Mouse (Mus musculus) mature B cell (primary cell): ENCODE measurements around the gene Misp.

Source experiments
- in situ Hi-C: fragments of 300-500 bp; cut with MboI; formaldehyde crosslinking; loops from 2 replicates; pipeline ENCODE4 v1.14.3; 2019

Misp gene

DNA sequence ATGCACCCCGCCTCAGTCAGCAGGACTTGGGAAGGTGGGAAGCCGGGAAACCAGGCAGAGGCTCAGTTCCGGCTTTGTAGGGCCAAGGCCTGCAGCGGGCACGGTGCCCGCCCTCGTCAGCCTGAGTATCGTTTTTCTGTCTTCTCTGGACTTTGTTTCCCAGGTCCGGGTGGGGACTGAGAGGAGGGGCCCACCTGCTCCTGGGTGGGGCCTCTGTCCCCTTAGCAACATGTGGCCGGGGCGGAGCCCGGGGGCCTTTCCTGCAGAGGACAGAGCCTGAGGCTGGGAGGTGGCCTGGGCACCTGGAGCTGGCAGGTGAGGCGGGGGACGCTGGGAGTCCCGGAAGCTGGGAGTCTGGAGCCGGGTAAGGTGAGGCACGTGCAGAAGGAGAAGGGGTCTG lies 1.6 kb downstream of the Misp start:
- in situ Hi-C loops: no loop called here

- in situ Hi-C loops: no loop called here
Measured at GRCm38 (mm10) chr10:79823011-79823410, 2.2 kb downstream of the Misp start.

DNA sequence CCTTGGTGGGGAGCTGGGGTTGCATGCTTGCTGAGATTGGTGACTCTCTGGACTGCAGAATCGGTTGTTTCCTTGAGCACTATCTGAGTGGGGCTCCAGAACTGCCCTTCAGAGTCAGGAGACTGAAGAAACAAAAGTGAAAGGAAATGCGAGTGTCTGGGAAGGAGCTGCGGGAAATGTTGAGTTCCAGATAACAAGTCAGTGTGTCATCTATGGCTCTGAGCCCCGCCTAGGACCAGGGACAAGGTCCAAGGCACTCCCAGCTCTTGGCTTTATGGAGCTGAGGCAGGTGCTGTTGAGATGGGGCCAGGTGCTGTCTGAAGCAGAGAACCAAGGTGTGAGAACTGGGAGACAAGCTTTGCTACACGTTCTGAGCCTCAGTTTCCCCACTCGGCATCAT lies 3.6 kb downstream of the Misp start:
- in situ Hi-C loops: no loop called here

GRCm38 (mm10) chr10:79831583-79831982 lies 10.8 kb downstream of the Misp start:
- in situ Hi-C loops: loop anchor here (10.0 kb wide), 2 partner anchors 93 to 123 kb away; partner anchors contain the start of genes Arid3a and R3hdm4

GRCm38 (mm10) chr10:79832026-79832785 lies 11.4 kb downstream of the Misp start:
- in situ Hi-C loops: loop anchor here (10.0 kb wide), 2 partner anchors 93 to 123 kb away; partner anchors contain the start of genes Arid3a and R3hdm4

GRCm38 (mm10) chr10:79832786-79833181 lies 12.0 kb downstream of the Misp start:
- in situ Hi-C loops: loop anchor here (10.0 kb wide), 2 partner anchors 92 to 122 kb away; partner anchors contain the start of genes Arid3a and R3hdm4

- in situ Hi-C loops: loop anchor here (10.0 kb wide), 2 partner anchors 90 to 120 kb away; partner anchors contain the start of genes Arid3a and R3hdm4
Measured at GRCm38 (mm10) chr10:79834769-79835398, 14.1 kb downstream of the Misp start.

GRCm38 (mm10) chr10:79836918-79837317 lies 16.1 kb downstream of the Misp start:
- in situ Hi-C loops: loop anchor here (10.0 kb wide), 2 partner anchors 88 to 118 kb away; partner anchors contain the start of genes Arid3a and R3hdm4

DNA sequence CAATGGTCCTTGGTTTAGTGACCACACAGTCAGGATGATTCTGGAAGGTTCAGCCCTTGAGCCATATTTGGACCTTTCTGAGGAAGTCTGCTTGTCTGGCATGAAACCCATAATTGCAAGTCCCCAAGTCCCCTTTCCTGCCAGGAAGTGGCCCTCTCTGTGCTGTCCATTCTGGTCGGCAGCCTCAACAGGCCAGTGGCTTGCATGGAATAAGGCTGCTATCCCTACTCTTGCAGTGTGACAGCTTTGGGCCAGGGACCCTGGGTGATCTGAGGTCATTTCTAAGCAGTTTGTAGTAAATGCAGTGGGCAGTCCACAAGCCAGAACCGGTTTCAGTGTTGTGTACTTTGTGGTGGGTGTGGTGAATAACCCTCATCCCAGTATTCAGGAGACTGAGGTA lies 17.4 kb downstream of the Misp start:
- in situ Hi-C loops: loop anchor here (10.0 kb wide), 2 partner anchors 87 to 117 kb away; partner anchors contain the start of genes Arid3a and R3hdm4

DNA sequence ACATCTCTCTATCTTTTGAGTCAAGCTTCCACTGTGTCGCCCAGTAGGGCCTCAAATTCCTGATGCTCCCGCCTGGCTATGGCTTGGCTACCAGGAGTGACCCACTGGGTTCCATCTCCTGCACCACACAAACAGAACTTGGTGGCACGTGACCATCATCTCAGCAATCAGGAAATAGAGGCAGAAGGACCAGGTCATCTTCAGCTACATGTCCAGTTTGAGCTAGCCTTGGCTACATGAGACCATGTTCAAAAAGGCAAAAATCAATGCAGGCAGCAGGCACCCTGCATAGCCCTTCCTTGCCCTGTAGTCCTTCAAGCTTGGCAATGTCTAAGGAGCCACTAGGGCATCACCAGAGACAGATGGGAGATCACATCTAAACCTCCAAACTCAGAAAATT lies 19.3 kb downstream of the Misp start:
- in situ Hi-C loops: no loop called here

DNA sequence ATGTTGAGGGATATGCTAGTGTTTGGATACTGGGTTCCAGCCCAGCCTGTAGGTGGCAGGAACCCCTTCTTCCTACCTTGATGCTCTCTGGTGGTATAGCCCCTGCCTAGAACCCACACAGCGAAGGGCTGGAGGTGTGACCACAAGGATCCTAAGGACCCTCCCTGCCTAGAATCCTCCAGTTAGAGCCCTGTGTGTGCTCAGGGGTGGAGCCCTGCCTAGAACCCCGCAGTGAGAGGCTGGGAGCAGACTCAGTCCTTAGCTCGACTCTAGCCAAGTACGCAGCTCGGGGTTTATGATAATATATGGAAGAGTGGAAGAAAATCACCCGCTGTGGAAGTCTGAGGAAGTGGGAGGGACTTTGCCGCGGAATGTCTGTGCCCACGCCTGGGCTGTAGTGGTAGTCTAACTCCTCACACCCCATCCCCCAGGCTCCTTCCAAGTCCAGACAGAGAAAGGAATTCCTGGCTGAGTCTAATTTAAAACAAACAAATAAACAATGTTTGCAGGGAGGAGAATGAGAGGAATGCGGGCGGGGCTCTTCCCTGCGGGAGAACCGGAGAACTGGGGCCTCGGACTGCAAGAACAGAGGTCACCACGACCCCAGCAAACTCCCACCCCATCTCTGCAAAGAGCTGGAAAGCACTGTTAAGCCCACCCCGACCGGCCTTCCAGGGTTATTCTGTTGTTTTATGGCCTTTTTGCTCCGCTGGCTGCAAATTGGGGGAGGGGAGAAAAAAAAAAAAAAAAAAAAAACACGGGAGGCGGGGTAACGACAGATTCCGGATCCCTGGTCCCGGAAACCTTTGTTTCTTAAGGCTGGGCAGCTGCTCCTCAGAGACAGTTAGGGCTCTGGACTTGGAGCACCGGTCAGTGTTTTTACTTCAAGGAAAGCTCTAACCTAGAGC lies 20.1 kb downstream of the Misp start:
- in situ Hi-C loops: no loop called here

DNA sequence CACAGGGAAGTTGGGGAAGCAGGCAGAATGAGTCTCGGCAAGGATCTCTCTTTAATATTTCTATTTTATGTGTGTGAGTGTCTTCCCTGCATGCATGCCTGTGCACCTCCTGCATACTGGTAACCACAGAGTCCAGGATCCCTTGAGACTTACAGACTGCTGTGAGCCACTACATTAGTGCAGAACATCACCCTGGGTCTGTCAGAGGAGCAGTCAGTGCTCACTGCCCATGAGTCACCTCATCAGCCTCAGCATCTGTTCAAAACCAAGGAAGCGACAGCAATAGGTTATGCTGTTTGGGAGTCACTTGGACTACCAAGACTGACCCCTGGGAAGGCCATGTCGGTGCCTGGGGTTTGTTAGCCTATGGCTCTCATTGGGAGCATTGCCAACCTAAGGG lies 21.5 kb downstream of the Misp start:
- in situ Hi-C loops: no loop called here

- in situ Hi-C loops: no loop called here
Measured at GRCm38 (mm10) chr10:79843476-79843875, 22.7 kb downstream of the Misp start.

- in situ Hi-C loops: no loop called here
Measured at GRCm38 (mm10) chr10:79846553-79846952, 25.8 kb downstream of the Misp start.

DNA sequence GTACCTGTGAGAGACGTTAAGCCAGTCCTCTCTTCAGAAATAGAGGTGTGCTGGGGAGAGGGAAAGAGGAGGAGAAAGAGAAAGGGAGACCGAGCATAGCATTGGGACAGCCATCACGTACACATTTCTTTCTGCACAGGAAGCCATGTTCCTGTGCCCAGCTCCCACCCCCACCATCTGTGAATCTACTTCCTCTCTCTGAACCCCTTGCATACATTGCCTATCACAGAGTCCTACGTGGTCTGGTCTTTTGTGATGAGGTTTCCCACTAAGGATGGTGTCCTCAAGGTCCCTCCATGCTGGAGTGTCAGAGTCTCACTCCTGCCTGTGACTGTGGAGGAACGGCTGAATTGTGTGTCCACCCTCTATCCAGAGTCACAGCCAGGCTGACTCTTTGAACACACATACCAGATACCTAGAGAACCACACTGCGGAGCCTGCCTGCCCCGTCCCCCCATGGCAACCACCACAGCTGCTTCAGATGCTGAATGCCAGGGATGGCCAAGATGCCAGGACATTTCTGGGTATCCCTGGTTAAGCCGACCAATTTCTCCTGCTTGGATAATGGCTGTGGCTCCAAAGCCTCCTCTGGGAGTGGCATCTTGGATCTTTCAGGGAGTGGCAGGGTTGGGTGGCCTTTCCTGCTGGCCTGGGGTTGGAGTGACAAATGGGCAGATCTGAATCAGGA lies 29.3 kb downstream of the Misp start:
- in situ Hi-C loops: no loop called here

DNA sequence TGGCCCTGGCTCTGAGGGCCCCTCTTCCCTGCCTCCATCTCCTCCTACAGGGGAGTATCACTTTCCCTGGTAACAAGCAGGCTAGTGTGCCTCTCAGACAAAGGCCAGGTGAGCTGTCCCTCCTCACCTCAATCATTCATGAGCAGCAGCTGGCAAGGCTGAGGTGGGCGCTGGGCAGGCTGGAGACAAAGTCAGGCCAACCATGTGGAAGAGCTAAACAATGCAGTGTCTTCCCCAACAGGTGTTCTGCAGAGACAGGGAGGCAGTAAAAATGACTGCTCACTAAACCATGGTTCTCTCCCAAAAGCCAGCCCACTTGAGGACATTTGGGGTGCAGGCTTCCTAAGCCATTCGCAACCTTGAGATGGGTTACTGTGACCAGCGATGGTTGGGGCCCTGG lies 30.9 kb downstream of the Misp start:
- in situ Hi-C loops: no loop called here

DNA sequence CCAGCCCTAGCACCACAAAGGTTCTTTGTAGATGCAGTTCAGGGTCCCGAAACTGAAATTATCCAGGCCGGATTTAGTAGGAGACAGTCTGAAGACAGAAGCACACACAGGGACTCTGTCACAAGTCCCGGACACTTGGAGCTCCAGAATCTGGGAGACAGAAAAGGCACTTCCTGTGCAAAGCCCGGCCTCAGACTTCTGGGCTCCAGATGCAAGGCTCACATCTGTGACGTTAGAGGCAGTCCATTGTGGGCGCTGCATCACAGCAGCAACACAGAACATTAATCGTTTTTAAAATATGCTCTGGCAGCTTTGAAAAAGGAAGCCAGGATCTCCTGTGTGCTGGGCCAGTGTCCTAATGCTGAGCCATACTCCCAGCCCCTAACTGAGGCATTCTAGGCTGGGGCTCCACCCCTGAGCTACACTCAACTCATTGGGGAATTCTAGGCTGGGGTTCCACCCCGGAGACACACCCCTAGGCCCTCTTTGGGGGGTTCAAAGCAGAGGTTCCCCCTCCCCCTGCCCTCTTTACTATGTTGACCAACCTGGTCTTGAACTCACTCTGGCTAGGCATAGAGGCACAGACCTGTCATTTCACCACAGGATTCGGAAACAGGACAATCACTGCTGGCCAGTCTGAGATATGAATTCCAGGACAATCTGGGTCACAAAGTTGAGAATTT lies 31.5 kb downstream of the Misp start:
- in situ Hi-C loops: no loop called here

DNA sequence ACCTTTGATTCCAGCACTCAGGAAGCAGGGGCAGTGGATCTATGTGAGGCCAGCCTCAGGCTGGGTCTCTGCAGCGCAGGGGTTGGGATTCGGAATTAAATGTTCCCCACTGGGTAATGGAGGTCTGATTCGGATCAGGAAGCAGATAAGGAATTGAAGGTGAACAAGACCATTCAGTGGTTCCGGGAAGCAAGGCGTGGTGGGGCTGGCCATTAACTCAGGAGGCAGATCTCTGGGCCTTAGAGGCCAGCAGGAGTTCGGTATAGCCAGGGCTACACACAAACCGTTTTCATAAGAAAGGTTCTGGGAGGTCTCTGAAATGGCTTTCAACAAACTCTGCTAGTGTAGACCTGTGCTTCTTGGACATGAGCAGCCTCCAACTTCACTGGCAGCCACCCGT lies 32.0 kb downstream of the Misp start:
- in situ Hi-C loops: no loop called here

GRCm38 (mm10) chr10:79853392-79853791 lies 32.6 kb downstream of the Misp start:
- in situ Hi-C loops: no loop called here

DNA sequence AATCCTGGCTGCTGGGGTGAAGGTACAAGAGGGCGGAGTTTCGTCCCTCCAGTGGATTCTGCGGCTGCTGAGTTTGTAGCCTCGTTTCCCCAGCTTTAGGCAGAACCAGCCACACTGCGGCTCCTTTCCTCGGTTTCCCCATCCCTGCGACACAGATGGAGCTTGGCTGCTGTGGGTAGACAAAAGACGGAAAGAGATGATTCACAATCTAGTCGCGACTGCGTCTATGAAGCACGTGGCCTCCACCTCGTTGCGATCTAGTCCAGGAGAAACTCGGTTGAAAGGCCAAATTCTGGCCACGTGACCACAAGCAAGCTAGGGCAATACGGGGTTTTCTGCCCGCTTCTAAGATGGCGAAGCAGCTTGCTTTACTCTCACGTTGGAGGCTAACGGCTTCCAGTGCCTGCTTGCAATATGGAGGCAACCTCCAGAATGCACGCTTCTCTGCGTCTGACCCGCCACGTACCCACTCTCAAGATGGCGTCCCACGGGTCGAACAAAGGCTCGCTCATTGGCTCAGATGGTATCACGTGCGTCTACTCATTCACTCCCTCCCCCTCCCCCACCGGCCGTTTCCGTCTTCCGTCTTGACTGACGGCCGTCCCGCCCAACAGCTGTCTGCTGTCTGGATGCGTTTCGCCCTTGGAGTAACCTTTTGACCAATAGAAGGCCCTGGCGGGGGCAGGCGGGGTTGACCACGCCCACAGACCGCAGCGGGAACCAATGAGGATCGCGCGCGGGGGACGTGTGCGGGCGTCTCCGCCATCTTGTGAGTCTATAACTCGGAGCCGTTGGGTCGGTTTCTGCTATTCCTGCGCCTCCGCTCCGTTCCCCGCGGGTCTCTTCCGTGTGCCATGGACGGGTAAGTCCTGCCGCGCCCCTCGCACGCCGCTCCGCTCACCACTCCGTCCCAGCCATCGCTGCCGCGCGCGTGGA lies 33.3 kb downstream of the Misp start, which contains the start of gene Ptbp1:
Gene Ptbp1 (plus strand): TSS at position 568 of the 936 bp plus-strand sequence.
- in situ Hi-C loops: no loop called here
